In the genomic region with DNA sequence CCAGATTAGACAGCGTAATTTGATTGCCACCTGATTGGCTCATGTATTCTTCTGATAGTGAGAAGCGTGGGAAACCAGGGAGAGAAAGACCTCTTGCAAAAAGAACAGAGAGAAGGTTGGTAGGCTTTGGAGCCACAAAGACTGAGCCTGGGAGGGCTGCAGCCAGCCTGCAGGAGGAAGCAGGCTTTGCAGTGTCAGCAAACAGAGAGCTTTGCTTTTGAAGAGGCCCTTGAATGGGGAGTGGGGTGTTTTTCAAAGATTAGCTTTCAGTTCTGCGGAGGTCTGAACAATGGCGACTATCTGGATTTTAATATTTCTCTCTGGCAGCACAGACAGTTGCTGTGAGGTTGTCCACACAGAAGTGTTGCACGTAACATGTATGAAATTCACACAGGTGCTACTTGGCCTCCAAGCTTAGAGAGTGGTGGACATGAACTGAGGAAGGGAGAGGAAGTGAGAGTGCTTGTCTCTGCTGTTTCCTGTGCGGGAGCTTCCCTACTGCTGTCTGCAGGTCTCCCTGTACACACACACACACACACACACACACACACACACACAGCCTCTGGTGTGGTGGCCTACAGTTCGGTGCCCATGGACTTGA, we compare ENCODE assay signal across 8 mouse cellular contexts.
DNase-seq lines count a peak whose midpoint lies in the region; ATAC-seq and TF ChIP-seq lines count a peak whose summit lies in the region.

No protein-coding gene starts in this region.

- no peak for TF ChIP-seq POLR2A in kidney, adult 2 months (IDR thresholded peaks at IDR 0.05; ENCODE audit: low read depth, low read length)

- no peak overlapping the region for H3K4me2 ChIP-seq in stomach, embryonic 15.5 days
- H3K4me2 ChIP-seq in stomach, postnatal 0 days (replicated peaks; ENCODE audit: low read depth), result no peak overlapping the region

- H3K9me3 ChIP-seq in stomach, embryonic 15.5 days, result no peaks in the 10 kb centered on the region
- H3K9me3 ChIP-seq in stomach, postnatal 0 days (ENCODE audit: control insufficient read depth, low read length), result no peaks in the 10 kb centered on the region

- no peak overlapping the region for H3K9ac ChIP-seq in stomach, embryonic 15.5 days
- no peak overlapping the region for H3K9ac ChIP-seq in stomach, postnatal 0 days (ENCODE audit: low read length)

- no peaks in the 10 kb centered on the region for H3K27me3 ChIP-seq in stomach, embryonic 15.5 days (replicated peaks)
- H3K27me3 ChIP-seq in stomach, postnatal 0 days (ENCODE audit: control insufficient read depth, insufficient read depth, low read length), result no peaks in the 10 kb centered on the region
- H3K27me3 ChIP-seq in kidney, adult 2 months (replicated peaks; ENCODE audit: control insufficient read depth, insufficient read depth, low read length), result no peaks in the 10 kb centered on the region

- no peaks in the 10 kb centered on the region for H3K36me3 ChIP-seq in stomach, embryonic 15.5 days
- H3K36me3 ChIP-seq in stomach, postnatal 0 days (ENCODE audit: control insufficient read depth, insufficient read depth, low read length), result no peaks in the 10 kb centered on the region; the same call in 1 of the 2 replicates
- H3K36me3 ChIP-seq in kidney, adult 2 months (ENCODE audit: control insufficient read depth, insufficient read depth, low read length), result no peaks in the 10 kb centered on the region

- TF ChIP-seq EP300 in stomach, postnatal 0 days (optimal IDR thresholded peaks at IDR 0.05), result no peak

- H3K27ac ChIP-seq in stomach, embryonic 15.5 days, result no peak overlapping the region
- no peak overlapping the region for H3K27ac ChIP-seq in stomach, postnatal 0 days (replicated peaks)
- no peak overlapping the region for H3K27ac ChIP-seq in kidney, adult 2 months (ENCODE audit: insufficient read depth, low read depth, low read length)

- 0 out of 2 replicates have a peak, but pooled peaks have one; percentile 15 for ATAC-seq in stomach, embryonic 15.5 days (ENCODE audit: insufficient read depth, low FRiP score, low read depth)
- ATAC-seq in stomach, postnatal 0 days (ENCODE audit: low FRiP score, low TSS enrichment), result no peak

- WGBS in stomach, embryonic 15.5 days, result 56% methylated on average over 7 of the region's 7 CpGs
- 58% methylated on average over 7 of the region's 7 CpGs for WGBS in stomach, postnatal 0 days
- 75% methylated on average over 7 of the region's 7 CpGs for WGBS in kidney, adult 2 months

- no peaks in the 10 kb centered on the region for H3K4me1 ChIP-seq in stomach, embryonic 15.5 days
- no peaks in the 10 kb centered on the region for H3K4me1 ChIP-seq in stomach, postnatal 0 days (replicated peaks; ENCODE audit: control insufficient read depth, insufficient read depth)
- peaks cover 3% of the 10 kb centered on the region; the same call in 1 of the 2 replicates for H3K4me1 ChIP-seq in kidney, adult 2 months (ENCODE audit: control insufficient read depth, insufficient read depth, low read length)

- DNase-seq in cerebellum, adult 9-10 months, result peak; percentile 2
- no peak for DNase-seq in cerebellum, adult 18-20 months
- no peak for DNase-seq in stomach, postnatal 0 days (ENCODE audit: low spot score)
- peak; percentile 39 for DNase-seq in lung, postnatal 10 days
- peak; percentile 40 for DNase-seq in yolk sac, embryonic 10.5 days (ENCODE audit: low spot score)
- DNase-seq in kidney, adult 2 months, result no peak
- DNase-seq in cerebellum, adult 11-12 months, result no peak

- no peak overlapping the region for H3K4me3 ChIP-seq in stomach, embryonic 15.5 days (replicated peaks)
- H3K4me3 ChIP-seq in stomach, postnatal 0 days (ENCODE audit: low read depth, low read length), result no peak overlapping the region
- no peak overlapping the region for H3K4me3 ChIP-seq in kidney, adult 2 months (ENCODE audit: insufficient read depth, low read depth, low read length)

- no peak for TF ChIP-seq CTCF in stomach, postnatal 0 days (IDR thresholded peaks at IDR 0.05; ENCODE audit: low read depth)
- TF ChIP-seq CTCF in kidney, adult 2 months (conservative IDR thresholded peaks at IDR 0.05; ENCODE audit: insufficient read depth, insufficient read length, low read depth, low read length), result no peak

Comparison
In these comparisons a context has a peak if more than half of its experiments do, and no peak if none do; other contexts are left out.
1. DNase-seq: peak in cerebellum, adult 9-10 months (single experiment), lung, postnatal 10 days (single experiment) and yolk sac, embryonic 10.5 days (single experiment); none in cerebellum, adult 18-20 months (0 of 2), stomach, postnatal 0 days (single experiment), kidney, adult 2 months (single experiment) and cerebellum, adult 11-12 months (single experiment).